Mouse (Mus musculus) intestine, postnatal 0 days (tissue): ENCODE data around the gene Gm17654. TPM values are rescaled to one million over a fixed set of nuclear protein-coding genes. Genes with fewer than 3 reads are reported as not detected.
"Not testable (repeated sequence)": the region's sequence is repeated elsewhere in the genome, so short reads cannot be mapped to it uniquely, and the experiment has no call there.

Experiments
- ATAC-seq: fragments of 200-750 bp; cut with Nextera tagmentation; 2 replicates; pipeline ENCODE4 v1.8.0; 2017; ENCODE audit warnings: mild to moderate bottlenecking, moderate TSS enrichment, moderate library complexity
- H3K27ac ChIP-seq: fragments of 300-500 bp; sonication (generic); 2 replicates; pipeline ENCODE4 v1.5.1; 2014; ENCODE audit warnings: mild to moderate bottlenecking, low read depth, low read length, moderate library complexity
- H3K27me3 ChIP-seq: fragments of 300-500 bp; sonication (generic); replicated peaks from 2 replicates; pipeline ENCODE4 v1.6.1; 2014; ENCODE audit warnings: low read length, mixed read lengths; ENCODE audit not compliant: control insufficient read depth, insufficient read depth
- H3K36me3 ChIP-seq: fragments of 300-500 bp; sonication (generic); 2 replicates; pipeline ENCODE4 v1.6.1; 2014; ENCODE audit warnings: mild to moderate bottlenecking, moderate library complexity; ENCODE audit not compliant: control insufficient read depth, insufficient read depth
- H3K4me1 ChIP-seq: fragments of 300-500 bp; sonication (generic); replicated peaks from 2 replicates; pipeline ENCODE4 v1.6.1; 2014; ENCODE audit warnings: antibody characterized with exemption, low read length, mixed read lengths; ENCODE audit not compliant: control insufficient read depth, insufficient read depth
- H3K4me2 ChIP-seq: fragments of 300-500 bp; sonication (generic); replicated peaks from 2 replicates; pipeline ENCODE4 v1.6.1; 2014; ENCODE audit warnings: low read depth, mild to moderate bottlenecking, moderate library complexity
- H3K4me3 ChIP-seq: fragments of 300-500 bp; sonication (generic); 2 replicates; pipeline ENCODE4 v1.5.1; 2014; ENCODE audit warnings: low read depth, low read length
- H3K9ac ChIP-seq: fragments of 300-500 bp; sonication (generic); 2 replicates; pipeline ENCODE4 v1.6.1; 2014; ENCODE audit warnings: mild to moderate bottlenecking, low read depth, low read length
- H3K9me3 ChIP-seq: fragments of 300-500 bp; sonication (generic); 2 replicates; pipeline ENCODE4 v1.6.1; 2016; ENCODE audit warnings: mixed run types; ENCODE audit not compliant: control insufficient read depth
- WGBS: fragments of 180-500 bp; shearing (Covaris S2); extraction: QIAGEN DNeasy Blood & Tissue Kit; methylation state at CpG from one replicate; pipeline ENCODE4 v1.1.7; 2014; 5-methylcytosine and 5-hydroxymethylcytosine counted together
- polyA plus RNA-seq: library from polyadenylated mRNA; unstranded; fragments of >200 nt; fragmentation: Nextera tagmentation; extraction: Ambion mirVana; gene quantifications from 2 replicates; pipeline ENCODE4 v1.2.1, GENCODE M21; 2015

The Gm17654 gene
- polyA plus RNA-seq, 1 experiment from 2014 or later: not detected

DNA sequence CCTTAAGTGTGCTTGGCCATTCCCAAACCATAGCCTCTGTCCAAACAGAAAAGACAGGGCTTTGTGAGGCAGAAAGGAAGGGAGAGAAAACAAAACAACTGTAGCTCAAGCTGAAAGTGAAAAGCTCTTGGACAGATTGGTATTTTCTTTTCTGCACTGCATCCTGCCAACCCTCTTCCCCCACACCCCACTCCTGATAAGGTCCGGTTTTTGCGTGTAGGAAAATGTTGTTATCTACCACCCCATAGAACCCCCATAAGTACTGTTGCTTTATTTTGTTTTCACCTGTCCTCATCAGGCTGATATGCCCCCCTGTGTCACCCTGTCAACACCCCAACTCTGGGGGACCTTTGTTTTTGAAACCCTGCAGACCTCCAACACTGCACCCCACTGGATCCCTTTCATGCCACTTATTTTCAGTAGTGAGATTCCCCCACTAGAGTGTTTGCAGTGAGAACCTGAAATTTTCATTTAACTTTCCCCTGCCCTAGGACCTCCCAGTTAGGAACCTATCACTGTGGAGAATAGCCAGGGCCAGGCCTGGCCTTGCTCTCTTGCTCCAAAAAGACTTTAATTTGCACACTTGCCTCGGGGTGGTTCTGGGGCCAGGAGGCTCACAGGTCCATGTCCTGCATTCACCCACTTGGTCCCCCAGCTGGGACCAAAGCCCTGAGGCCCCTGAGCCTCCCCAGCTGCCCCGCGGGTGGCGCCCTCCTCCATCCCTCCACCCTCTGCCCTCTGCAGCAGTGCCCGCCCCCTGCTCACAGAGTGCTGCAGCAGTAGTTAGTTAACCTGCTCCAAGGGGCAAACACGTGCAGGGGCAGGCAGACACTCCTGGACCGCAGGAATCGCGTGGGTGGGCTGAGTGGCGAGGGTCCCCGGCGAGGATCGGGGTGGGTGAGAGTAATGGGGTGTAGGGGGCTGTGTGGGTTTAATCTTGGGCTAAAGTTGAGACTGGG lies 47.6 kb downstream of the Gm17654 start:
- not testable (repeated sequence) for ATAC-seq, H3K4me2 ChIP-seq, H3K27me3 ChIP-seq, H3K4me3 ChIP-seq, H3K27ac ChIP-seq, H3K9me3 ChIP-seq, H3K9ac ChIP-seq, H3K36me3 ChIP-seq, H3K4me1 ChIP-seq
- WGBS: 33% methylated on average over 12 of the region's 15 CpGs

Other genes with a start within 250 kb of the Gm17654 start
- gene 1700001F09Rik, start 231.3 kb downstream of the Gm17654 start, polyA plus RNA-seq: not detected in 2 replicates
- not detected in 2 replicates for gene Gm8138, start 162.8 kb downstream of the Gm17654 start, polyA plus RNA-seq
- not detected in 2 replicates for gene Gm5799, start 35.6 kb downstream of the Gm17654 start, polyA plus RNA-seq
- gene Gm10375, start 28.9 kb upstream of the Gm17654 start, polyA plus RNA-seq: not detected in 2 replicates
- not detected in 2 replicates for gene Gm8165, start 98.1 kb upstream of the Gm17654 start, polyA plus RNA-seq
- gene Gm7324, start 118.7 kb upstream of the Gm17654 start, polyA plus RNA-seq: 0.31 and 0.73 TPM in 2 replicates
- gene Gm16506, start 148.3 kb upstream of the Gm17654 start, polyA plus RNA-seq: not detected in 2 replicates
- gene Gm6526, start 168.7 kb upstream of the Gm17654 start, polyA plus RNA-seq: not detected in 2 replicates
- gene Gm8180, start 205.6 kb upstream of the Gm17654 start, polyA plus RNA-seq: not detected in 2 replicates